Mouse (Mus musculus) embryonic facial prominence, embryonic 12.5 days (tissue): Measurements from ENCODE around the gene Fmn2. TPM values are rescaled to one million over a fixed set of nuclear protein-coding genes. Genes with fewer than 3 reads are reported as not detected.

Experiments used
- ATAC-seq: fragments of 200-750 bp; cut with Nextera tagmentation; 2 replicates; pipeline ENCODE4 v1.8.0; 2017; ENCODE audit not compliant: insufficient number of reproducible peaks, insufficient read depth, low FRiP score, low TSS enrichment
- H3K27ac ChIP-seq: fragments of 300-500 bp; sonication (generic); 2 replicates; pipeline ENCODE4 v1.5.1; 2016; ENCODE audit warnings: mild to moderate bottlenecking
- H3K27me3 ChIP-seq: fragments of 300-500 bp; sonication (generic); 2 replicates; pipeline ENCODE4 v1.6.1; 2016; ENCODE audit warnings: mild to moderate bottlenecking, moderate library complexity
- H3K36me3 ChIP-seq: fragments of 300-500 bp; sonication (generic); 2 replicates; pipeline ENCODE4 v1.6.1; 2016; ENCODE audit warnings: mild to moderate bottlenecking
- H3K4me1 ChIP-seq: fragments of 300-500 bp; sonication (generic); 2 replicates; pipeline ENCODE4 v1.6.1; 2016
- H3K4me2 ChIP-seq: fragments of 300-500 bp; sonication (generic); replicated peaks from 2 replicates; pipeline ENCODE4 v1.6.1; 2016; ENCODE audit warnings: mild to moderate bottlenecking, moderate library complexity
- H3K4me3 ChIP-seq: fragments of 300-500 bp; sonication (generic); 2 replicates; pipeline ENCODE4 v1.5.1; 2016; ENCODE audit warnings: mild to moderate bottlenecking
- H3K9ac ChIP-seq: fragments of 300-500 bp; sonication (generic); 2 replicates; pipeline ENCODE4 v1.6.1; 2016; ENCODE audit warnings: mild to moderate bottlenecking, moderate library complexity
- H3K9me3 ChIP-seq: fragments of 300-500 bp; sonication (generic); 2 replicates; pipeline ENCODE4 v1.6.1; 2016; ENCODE audit warnings: mild to moderate bottlenecking, moderate library complexity
- WGBS: fragments of 180-500 bp; shearing (Covaris S2); methylation state at CpG from one replicate; pipeline ENCODE4 v1.1.7; 2016; 5-methylcytosine and 5-hydroxymethylcytosine counted together
- polyA plus RNA-seq: library from polyadenylated mRNA; unstranded; fragments of >200 nt; fragmentation: Nextera tagmentation; extraction: Ambion mirVana; gene quantifications from 2 replicates; pipeline ENCODE4 v1.2.1, GENCODE M21; 2016

The Fmn2 gene
- polyA plus RNA-seq = 3.1 and 3.4 TPM in 2 replicates

GRCm38 (mm10) chr1:174501661-174502030 lies at the start of gene Fmn2:
TSS of gene Fmn2 (plus strand) at chr1:174501825.
- Histone ChIP-seq H3K9me3 (no peaks in the 10 kb centered on the region), H3K27me3 (0 out of 2 replicates have a peak, but pooled peaks cover 11% of the 10 kb centered on the region), H3K27ac (0 out of 2 replicates have a peak within 1 kb of the TSS, but pooled peaks have one; percentile 69), H3K4me3 (peak within 1 kb of the TSS; percentile 71), H3K4me1 (peaks cover 11% of the 10 kb centered on the region), H3K9ac (peak within 1 kb of the TSS; percentile 76), H3K4me2 (peak within 1 kb of the TSS; percentile 95), H3K36me3 (no peaks in the 10 kb centered on the region)
- WGBS = under 1% methylated on average over 29 of the region's 29 CpGs
- peak; percentile 97 for ATAC-seq

- 81% methylated on average over 2 of the region's 2 CpGs for WGBS
- Histone ChIP-seq H3K9ac (no peak overlapping the region), H3K4me3 (no peak overlapping the region), H3K4me1 (no peaks in the 10 kb centered on the region), H3K27me3 (no peaks in the 10 kb centered on the region), H3K36me3 (no peaks in the 10 kb centered on the region), H3K27ac (no peak overlapping the region), H3K4me2 (no peak overlapping the region), H3K9me3 (no peaks in the 10 kb centered on the region)
- no peak for ATAC-seq
These were observed 46.5 kb upstream of the Fmn2 start for GRCm38 (mm10) chr1:174455100-174455499.

- 80% methylated on average over 3 of the region's 3 CpGs for WGBS
- no peaks in the 10 kb centered on the region for H3K4me1 ChIP-seq
- no peak overlapping the region for H3K4me3 ChIP-seq
- no peaks in the 10 kb centered on the region for H3K27me3 ChIP-seq
- no peaks in the 10 kb centered on the region for H3K36me3 ChIP-seq
- ATAC-seq = no peak
- no peaks in the 10 kb centered on the region for H3K9me3 ChIP-seq
- no peak overlapping the region for H3K9ac ChIP-seq
- no peak overlapping the region for H3K4me2 ChIP-seq
- no peak overlapping the region for H3K27ac ChIP-seq
These were observed 36.2 kb upstream of the Fmn2 start for GRCm38 (mm10) chr1:174465385-174465784.

- Histone ChIP-seq H3K27ac (no peak overlapping the region), H3K9ac (no peak overlapping the region), H3K4me2 (no peak overlapping the region), H3K36me3 (no peaks in the 10 kb centered on the region), H3K9me3 (no peaks in the 10 kb centered on the region), H3K27me3 (no peaks in the 10 kb centered on the region), H3K4me3 (no peak overlapping the region), H3K4me1 (no peaks in the 10 kb centered on the region)
- ATAC-seq = no peak
- 36% methylated on average over 2 of the region's 2 CpGs for WGBS
These were observed 35.4 kb upstream of the Fmn2 start for GRCm38 (mm10) chr1:174466240-174466639.

- no peaks in the 10 kb centered on the region for H3K4me1 ChIP-seq
- H3K27ac ChIP-seq = no peak overlapping the region
- no peak overlapping the region for H3K9ac ChIP-seq
- H3K4me3 ChIP-seq = no peak overlapping the region
- H3K4me2 ChIP-seq = no peak overlapping the region
- no peak for ATAC-seq
- H3K9me3 ChIP-seq = no peaks in the 10 kb centered on the region
- H3K27me3 ChIP-seq = no peaks in the 10 kb centered on the region
- 8% methylated on average over 6 of the region's 6 CpGs for WGBS
- H3K36me3 ChIP-seq = no peaks in the 10 kb centered on the region
These were observed 31.9 kb upstream of the Fmn2 start for GRCm38 (mm10) chr1:174469736-174470135.

- H3K9me3 ChIP-seq = no peaks in the 10 kb centered on the region
- no peaks in the 10 kb centered on the region for H3K4me1 ChIP-seq
- WGBS = 85% methylated on average over 6 of the region's 6 CpGs
- H3K36me3 ChIP-seq = no peaks in the 10 kb centered on the region
- H3K27ac ChIP-seq = no peak overlapping the region
- no peaks in the 10 kb centered on the region for H3K27me3 ChIP-seq
- H3K4me2 ChIP-seq = no peak overlapping the region
- no peak overlapping the region for H3K9ac ChIP-seq
- ATAC-seq = no peak
- no peak overlapping the region for H3K4me3 ChIP-seq
These were observed 19.1 kb upstream of the Fmn2 start for GRCm38 (mm10) chr1:174482567-174482966.

GRCm38 (mm10) chr1:174500064-174500463 lies 1.6 kb upstream of the Fmn2 start:
- no peak overlapping the region for H3K27ac ChIP-seq
- peaks cover 11% of the 10 kb centered on the region for H3K4me1 ChIP-seq
- 0 out of 2 replicates have a peak, but pooled peaks cover 11% of the 10 kb centered on the region for H3K27me3 ChIP-seq
- no peak overlapping the region for H3K9ac ChIP-seq
- H3K9me3 ChIP-seq = no peaks in the 10 kb centered on the region
- WGBS = 22% methylated on average over 4 of the region's 4 CpGs
- H3K4me2 ChIP-seq = no peak overlapping the region
- no peak overlapping the region for H3K4me3 ChIP-seq
- H3K36me3 ChIP-seq = no peaks in the 10 kb centered on the region
- no peak for ATAC-seq

GRCm38 (mm10) chr1:174501011-174501410 lies 614 bp upstream of the Fmn2 start:
- H3K9me3 ChIP-seq = no peaks in the 10 kb centered on the region
- H3K36me3 ChIP-seq = no peaks in the 10 kb centered on the region
- ATAC-seq = no peak
- H3K9ac ChIP-seq = no peak overlapping the region
- peaks cover 11% of the 10 kb centered on the region for H3K4me1 ChIP-seq
- no peak overlapping the region for H3K27ac ChIP-seq
- H3K4me3 ChIP-seq = no peak overlapping the region
- peak overlapping the region; percentile 95; the same call in 1 of the 2 replicates for H3K4me2 ChIP-seq
- H3K27me3 ChIP-seq = 0 out of 2 replicates have a peak, but pooled peaks cover 11% of the 10 kb centered on the region
- WGBS = 55% methylated on average over 1 of the region's 1 CpGs

- under 1% methylated on average over 40 of the region's 40 CpGs for WGBS
- H3K4me2 ChIP-seq = peak overlapping the region; percentile 95
- H3K27ac ChIP-seq = 0 out of 2 replicates have a peak overlapping the region, but pooled peaks have one; percentile 69
- H3K9ac ChIP-seq = peak overlapping the region; percentile 76
- H3K36me3 ChIP-seq = no peaks in the 10 kb centered on the region
- H3K4me3 ChIP-seq = peak overlapping the region; percentile 71
- H3K9me3 ChIP-seq = no peaks in the 10 kb centered on the region
- ATAC-seq = peak; percentile 64
- H3K27me3 ChIP-seq = 0 out of 2 replicates have a peak, but pooled peaks cover 11% of the 10 kb centered on the region
- H3K4me1 ChIP-seq = peaks cover 11% of the 10 kb centered on the region
These were observed 613 bp downstream of the Fmn2 start for GRCm38 (mm10) chr1:174502031-174502845.

GRCm38 (mm10) chr1:174502846-174503745 lies 1.5 kb downstream of the Fmn2 start:
- no peak overlapping the region for H3K27ac ChIP-seq

GRCm38 (mm10) chr1:174508571-174509110 lies 7.0 kb downstream of the Fmn2 start:
- no peak overlapping the region for H3K4me2 ChIP-seq
- no peak overlapping the region for H3K4me3 ChIP-seq
- 80% methylated on average over 13 of the region's 13 CpGs for WGBS
- H3K27me3 ChIP-seq = no peaks in the 10 kb centered on the region
- H3K36me3 ChIP-seq = no peaks in the 10 kb centered on the region
- no peak for ATAC-seq
- H3K9me3 ChIP-seq = no peaks in the 10 kb centered on the region
- peaks cover 2% of the 10 kb centered on the region for H3K4me1 ChIP-seq
- H3K27ac ChIP-seq = no peak overlapping the region
- H3K9ac ChIP-seq = no peak overlapping the region

More at GRCm38 (mm10) chr1:174502846-174503745, 1.5 kb downstream of the Fmn2 start:
- Histone ChIP-seq H3K9ac (peak overlapping the region; percentile 76), H3K4me3 (peak overlapping the region; percentile 71), H3K4me1 (peaks cover 11% of the 10 kb centered on the region), H3K4me2 (peak overlapping the region; percentile 95), H3K9me3 (no peaks in the 10 kb centered on the region), H3K27me3 (0 out of 2 replicates have a peak, but pooled peaks cover 11% of the 10 kb centered on the region), H3K36me3 (no peaks in the 10 kb centered on the region)
- ATAC-seq = no peak
- WGBS = under 1% methylated on average over 53 of the region's 53 CpGs
